Mouse (Mus musculus) MEL (cell line): ENCODE data around the gene Mrpl42.

Source experiments
- CTCF ChIP-seq, 3 experiments: IDR thresholded peaks in 2 of 3; conservative IDR thresholded peaks in 1 of 3; 2 replicates each; pipeline ENCODE4 v1.5.1; 2011 to 2012; ENCODE audit warnings: low read length in 3 of 3, low read depth in 2 of 3, mild to moderate bottlenecking in 2 of 3, improper control_type of control experiment in 1 of 3, inconsistent platforms in 1 of 3, mixed read lengths in 1 of 3, moderate library complexity in 1 of 3; ENCODE audit not compliant: control insufficient read depth in 1 of 3, insufficient read depth in 1 of 3, poor library complexity in 1 of 3, severe bottlenecking in 1 of 3
- EP300 ChIP-seq, 2 experiments: IDR thresholded peaks; 2 replicates each; pipeline ENCODE4 v1.6.1; 2011; ENCODE audit warnings: improper control_type of control experiment in 2 of 2, low read length in 2 of 2, low read depth in 1 of 2, mild to moderate bottlenecking in 1 of 2
- GATA1 ChIP-seq: IDR thresholded peaks from 2 replicates; pipeline ENCODE4 v1.6.1; 2011; ENCODE audit warnings: low read depth, low read length, improper control_type of control experiment
- MAFK ChIP-seq: IDR thresholded peaks from 2 replicates; pipeline ENCODE4 v1.6.1; 2011; ENCODE audit warnings: low read depth, mild to moderate bottlenecking, low read length, improper control_type of control experiment, borderline replicate concordance
- MAX ChIP-seq: IDR thresholded peaks from 2 replicates; pipeline ENCODE4 v1.6.1; 2011; ENCODE audit warnings: low read length, improper control_type of control experiment
- MYB ChIP-seq: IDR thresholded peaks from 2 replicates; pipeline ENCODE4 v1.6.1; 2011; ENCODE audit warnings: mild to moderate bottlenecking, low read depth, low read length, improper control_type of control experiment
- NELFE ChIP-seq: IDR thresholded peaks from 2 replicates; pipeline ENCODE4 v1.6.1; 2011; ENCODE audit warnings: low read depth, low read length, improper control_type of control experiment
- POLR2A ChIP-seq, 2 experiments: IDR thresholded peaks; 2 replicates each; pipeline ENCODE4 v1.6.1; 2011 to 2012; ENCODE audit warnings: low read length in 2 of 2, mild to moderate bottlenecking in 2 of 2, control low read depth in 1 of 2, improper control_type of control experiment in 1 of 2, low read depth in 1 of 2, moderate library complexity in 1 of 2; ENCODE audit not compliant: control insufficient read depth in 1 of 2, insufficient read depth in 1 of 2, poor library complexity in 1 of 2
- POLR2AphosphoS5 ChIP-seq: IDR thresholded peaks from 2 replicates; pipeline ENCODE4 v1.6.1; 2012; ENCODE audit warnings: low read depth, borderline replicate concordance, mild to moderate bottlenecking, inconsistent platforms, low read length, moderate library complexity, mixed read lengths
- SMC3 ChIP-seq: IDR thresholded peaks from 2 replicates; pipeline ENCODE4 v1.6.1; 2011; ENCODE audit warnings: low read depth, low read length, improper control_type of control experiment
- TCF12 ChIP-seq: IDR thresholded peaks from 2 replicates; pipeline ENCODE4 v1.6.1; 2014; ENCODE audit warnings: low read depth, mild to moderate bottlenecking, inconsistent platforms, low read length, improper control_type of control experiment, moderate library complexity
- ZC3H11A ChIP-seq: IDR thresholded peaks from 2 replicates; pipeline ENCODE4 v1.6.1; 2012; ENCODE audit warnings: low read depth, mild to moderate bottlenecking, inconsistent platforms, low read length, improper control_type of control experiment

DNA sequence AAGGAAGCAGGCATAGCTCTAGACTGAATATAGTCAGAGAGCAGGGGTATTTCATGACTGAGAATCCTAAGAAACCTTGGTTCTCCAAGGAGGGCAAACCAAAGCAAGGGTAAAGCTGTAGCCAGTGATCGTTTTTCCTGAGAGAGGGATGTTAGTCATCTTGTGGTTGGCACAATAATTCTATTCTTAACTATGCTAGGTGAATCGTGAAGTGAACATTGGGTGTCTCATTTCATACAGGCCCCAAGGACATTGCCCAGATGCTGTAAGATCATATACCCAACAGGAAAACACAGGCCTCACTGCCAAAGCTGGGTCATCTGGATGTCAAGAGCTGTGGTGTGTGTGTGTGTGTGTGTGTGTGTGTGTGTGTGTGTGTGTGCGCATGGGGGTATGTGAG is 30.6 kb downstream of the Mrpl42 start:
- TF ChIP-seq GATA1 (no peak), MAX (no peak), NELFE (no peak), EP300 (IDR thresholded peaks at IDR 0.05; ENCODE audit: low read depth in 1 of 2, low read length in 2 of 2) (no peak), POLR2A (IDR thresholded peaks at IDR 0.05; ENCODE audit: control insufficient read depth in 1 of 2, insufficient read depth in 1 of 2, low read depth in 1 of 2, low read length in 2 of 2, poor library complexity in 1 of 2) (no peak), MAFK (no peak), ZC3H11A (no peak), MYB (no peak), CTCF (IDR thresholded peaks at IDR 0.05 in 2 of 3, conservative IDR thresholded peaks at IDR 0.05 in 1 of 3; ENCODE audit: control insufficient read depth in 1 of 3, insufficient read depth in 1 of 3, low read depth in 2 of 3, low read length in 3 of 3, poor library complexity in 1 of 3, severe bottlenecking in 1 of 3) (no peak), POLR2AphosphoS5 (no peak), SMC3 (no peak), TCF12 (no peak)
